Mouse (Mus musculus) lung, postnatal 10 days (tissue): ENCODE measurements around the gene Wdr45.
"Not testable (repeated sequence)": the region's sequence is repeated elsewhere in the genome, so short reads cannot be mapped to it uniquely, and the experiment has no call there.

ENCODE experiments used
- DNase-seq: peaks from one replicate; pipeline ENCODE4 v3.0.0; 2021

Gene Wdr45

GRCm38 (mm10) chrX:7714135-7714899, at the start of gene Wdr45:
TSS of gene Wdr45 (plus strand) at chrX:7714333.
- DNase-seq = peak; percentile 97

GRCm38 (mm10) chrX:7664791-7665190, 49.3 kb upstream of the Wdr45 start:
- DNase-seq = no peak

- DNase-seq = no peak
Measured at GRCm38 (mm10) chrX:7665739-7666502, 48.2 kb upstream of the Wdr45 start.

- DNase-seq = peak; percentile 81
Measured at GRCm38 (mm10) chrX:7670390-7670881, 43.7 kb upstream of the Wdr45 start.

- peak; percentile 39 for DNase-seq
Measured at GRCm38 (mm10) chrX:7670921-7671623, 43.1 kb upstream of the Wdr45 start, which contains the start of gene Plp2. TSS of gene Plp2 (minus strand) at chrX:7671390.

GRCm38 (mm10) chrX:7672739-7673138, 41.4 kb upstream of the Wdr45 start:
- DNase-seq = peak; percentile 31

GRCm38 (mm10) chrX:7673578-7674281, 40.4 kb upstream of the Wdr45 start:
- DNase-seq = peak; percentile 43

- DNase-seq = peak; percentile 22
Measured at GRCm38 (mm10) chrX:7674284-7675000, 39.7 kb upstream of the Wdr45 start.

- no peak for DNase-seq
Measured at GRCm38 (mm10) chrX:7675001-7675380, 39.1 kb upstream of the Wdr45 start.

GRCm38 (mm10) chrX:7678986-7679385, 35.1 kb upstream of the Wdr45 start:
- DNase-seq = no peak

- DNase-seq = peak; percentile 94
Measured at GRCm38 (mm10) chrX:7679405-7680056, 34.6 kb upstream of the Wdr45 start.

GRCm38 (mm10) chrX:7680057-7680412, 34.1 kb upstream of the Wdr45 start:
- DNase-seq = no peak

- peak; percentile 12 for DNase-seq
Measured at GRCm38 (mm10) chrX:7680864-7681263, 33.3 kb upstream of the Wdr45 start, which contains the start of gene Magix. TSS of gene Magix (minus strand) at chrX:7681251.

- DNase-seq = no peak
Measured at GRCm38 (mm10) chrX:7688321-7688720, 25.8 kb upstream of the Wdr45 start.

- peak; percentile 10 for DNase-seq
Measured at GRCm38 (mm10) chrX:7690486-7690885, 23.6 kb upstream of the Wdr45 start.

GRCm38 (mm10) chrX:7692862-7693261, 21.3 kb upstream of the Wdr45 start:
- DNase-seq = peak; percentile 53

- DNase-seq = no peak
Measured at GRCm38 (mm10) chrX:7696520-7696919, 17.6 kb upstream of the Wdr45 start.

GRCm38 (mm10) chrX:7696954-7697381, 17.2 kb upstream of the Wdr45 start, which contains the start of gene Gpkow:
TSS of gene Gpkow (plus strand) at chrX:7697131.
- peak; percentile 91 for DNase-seq

- not testable (repeated sequence) for DNase-seq
Measured at GRCm38 (mm10) chrX:7713764-7714134, 384 bp upstream of the Wdr45 start.

GRCm38 (mm10) chrX:7716058-7716457, 1.9 kb downstream of the Wdr45 start:
- not testable (repeated sequence) for DNase-seq
